Mouse (Mus musculus) hindbrain, embryonic 11.5 days (tissue): ENCODE measurements around the gene Osbpl6. TPM values are rescaled to one million over a fixed set of nuclear protein-coding genes. Genes with fewer than 3 reads are reported as not detected.

Experiments
- ATAC-seq: fragments of 200-750 bp; cut with Nextera tagmentation; 2 replicates; pipeline ENCODE4 v1.8.0; 2017; ENCODE audit warnings: mild to moderate bottlenecking, moderate TSS enrichment, moderate library complexity; ENCODE audit not compliant: low FRiP score
- DNase-seq: peaks from one replicate; pipeline ENCODE4 v3.0.0-alpha.2; 2015; ENCODE audit warnings: low spot score
- H3K27ac ChIP-seq: fragments of 300-500 bp; sonication (generic); 2 replicates; pipeline ENCODE4 v1.5.1; 2014; ENCODE audit warnings: mild to moderate bottlenecking, low read depth, low read length
- H3K27me3 ChIP-seq: fragments of 300-500 bp; sonication (generic); 2 replicates; pipeline ENCODE4 v1.6.1; 2014; ENCODE audit warnings: mild to moderate bottlenecking, low read length, moderate library complexity, mixed read lengths; ENCODE audit not compliant: control insufficient read depth, insufficient read depth
- H3K36me3 ChIP-seq: fragments of 300-500 bp; sonication (generic); 2 replicates; pipeline ENCODE4 v1.6.1; 2014; ENCODE audit warnings: mild to moderate bottlenecking, low read length, moderate library complexity, mixed read lengths; ENCODE audit not compliant: control insufficient read depth, insufficient read depth
- H3K4me1 ChIP-seq: fragments of 300-500 bp; sonication (generic); replicated peaks from 2 replicates; pipeline ENCODE4 v1.6.1; 2014; ENCODE audit warnings: low read length, mixed read lengths; ENCODE audit not compliant: control insufficient read depth, insufficient read depth
- H3K4me2 ChIP-seq: fragments of 300-500 bp; sonication (generic); replicated peaks from 2 replicates; pipeline ENCODE4 v1.6.1; 2014; ENCODE audit warnings: mild to moderate bottlenecking, low read depth, low read length
- H3K4me3 ChIP-seq: fragments of 300-500 bp; sonication (generic); 2 replicates; pipeline ENCODE4 v1.5.1; 2014; ENCODE audit warnings: low read depth, low read length
- H3K9ac ChIP-seq: fragments of 300-500 bp; sonication (generic); 2 replicates; pipeline ENCODE4 v1.6.1; 2014; ENCODE audit warnings: low read depth, low read length
- H3K9me3 ChIP-seq: fragments of 300-500 bp; sonication (generic); 2 replicates; pipeline ENCODE4 v1.6.1; 2016; ENCODE audit warnings: low read length; ENCODE audit not compliant: control insufficient read depth
- WGBS: fragments of 180-500 bp; shearing (Covaris S2); extraction: QIAGEN DNeasy Blood & Tissue Kit; methylation state at CpG from one replicate; pipeline ENCODE4 v1.1.7; 2014; 5-methylcytosine and 5-hydroxymethylcytosine counted together
- polyA plus RNA-seq: library from polyadenylated mRNA; unstranded; fragments of >200 nt; fragmentation: Nextera tagmentation; extraction: Ambion mirVana; gene quantifications from 2 replicates; pipeline ENCODE4 v1.2.1, GENCODE M21; 2014

Osbpl6 gene
- polyA plus RNA-seq, 1 experiment from 2014 or later = 16.9 TPM

DNA sequence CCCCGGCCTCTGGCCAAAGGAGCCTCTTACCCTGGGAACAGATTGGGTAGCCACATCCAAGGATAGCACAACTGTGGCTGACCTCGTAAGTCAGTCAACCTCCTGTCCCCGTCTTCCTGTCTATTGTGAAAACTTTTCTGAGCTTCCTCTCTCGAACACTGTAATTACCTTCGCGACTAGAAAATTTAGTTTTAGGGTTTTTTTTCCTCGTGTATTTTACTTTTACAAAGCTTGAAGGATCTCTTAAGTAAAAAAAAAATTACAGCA, 35.7 kb upstream of the Osbpl6 start:
- peak overlapping the region; percentile 86 for H3K4me2 ChIP-seq
- no peaks in the 10 kb centered on the region for H3K9me3 ChIP-seq
- no peak for ATAC-seq
- peak overlapping the region; percentile 93 for H3K9ac ChIP-seq
- 0 out of 2 replicates have a peak, but pooled peaks cover 2% of the 10 kb centered on the region for H3K4me1 ChIP-seq
- no peaks in the 10 kb centered on the region for H3K27me3 ChIP-seq
- no peak for DNase-seq
- H3K4me3 ChIP-seq = peak overlapping the region; percentile 95
- H3K27ac ChIP-seq = no peak overlapping the region
- WGBS = 3% methylated on average over 7 of the region's 7 CpGs
- peaks cover 3% of the 10 kb centered on the region; the same call in 1 of the 2 replicates for H3K36me3 ChIP-seq

- DNase-seq = no peak
- WGBS = 92% methylated on average over 4 of the region's 4 CpGs
- Histone ChIP-seq H3K4me3 (no peak overlapping the region), H3K36me3 (peaks cover 3% of the 10 kb centered on the region; the same call in 1 of the 2 replicates), H3K9ac (no peak overlapping the region), H3K4me2 (no peak overlapping the region), H3K9me3 (no peaks in the 10 kb centered on the region), H3K4me1 (0 out of 2 replicates have a peak, but pooled peaks cover 2% of the 10 kb centered on the region), H3K27me3 (no peaks in the 10 kb centered on the region), H3K27ac (no peak overlapping the region)
- ATAC-seq = no peak
Observed at GRCm38 (mm10) chr2:76372244-76372643, 34.1 kb upstream of the Osbpl6 start.

DNA sequence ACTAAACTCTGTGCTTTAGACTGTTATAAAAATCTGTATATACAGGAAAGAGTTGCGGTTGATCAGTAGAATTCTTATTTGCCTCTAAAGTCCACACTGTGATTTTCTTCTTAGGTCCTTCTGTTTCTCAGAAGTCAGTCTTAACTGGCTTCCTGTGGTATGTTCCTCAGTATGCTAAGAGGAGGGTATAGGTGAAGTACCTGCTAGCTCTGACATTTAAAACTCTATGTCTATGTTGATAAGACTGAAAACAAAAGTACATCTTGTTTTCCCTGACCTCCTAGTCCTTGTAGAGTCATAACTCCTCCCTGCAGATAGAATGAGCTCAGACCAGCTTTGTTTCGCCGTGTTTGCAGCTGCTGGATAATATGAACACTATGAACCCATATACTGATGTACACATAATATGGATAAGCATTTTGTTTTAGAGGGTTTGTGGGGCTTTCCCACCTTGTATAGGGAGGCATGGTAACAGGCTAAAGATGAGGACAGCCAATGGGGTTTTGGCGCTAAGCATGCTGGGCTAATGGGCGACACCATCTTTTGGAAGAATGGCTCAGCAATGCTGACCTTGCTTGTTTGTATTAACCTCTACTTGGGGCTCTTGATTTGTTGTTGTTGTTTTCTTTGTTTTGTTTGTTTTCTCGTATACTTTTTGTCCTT, 31.6 kb upstream of the Osbpl6 start:
- Histone ChIP-seq H3K27ac (no peak overlapping the region), H3K4me3 (no peak overlapping the region), H3K36me3 (peaks cover 7% of the 10 kb centered on the region; the same call in 1 of the 2 replicates), H3K4me1 (0 out of 2 replicates have a peak, but pooled peaks cover 2% of the 10 kb centered on the region), H3K27me3 (no peaks in the 10 kb centered on the region), H3K9ac (no peak overlapping the region), H3K9me3 (no peaks in the 10 kb centered on the region), H3K4me2 (no peak overlapping the region)
- no peak for ATAC-seq
- WGBS = 93% methylated on average over 6 of the region's 6 CpGs
- no peak for DNase-seq

GRCm38 (mm10) chr2:76378646-76379045, 27.7 kb upstream of the Osbpl6 start:
- Histone ChIP-seq H3K36me3 (peaks cover 7% of the 10 kb centered on the region; the same call in 1 of the 2 replicates), H3K4me3 (no peak overlapping the region), H3K9ac (no peak overlapping the region), H3K9me3 (no peaks in the 10 kb centered on the region), H3K27me3 (no peaks in the 10 kb centered on the region), H3K4me2 (no peak overlapping the region), H3K4me1 (no peaks in the 10 kb centered on the region), H3K27ac (no peak overlapping the region)
- 98% methylated on average over 19 of the region's 19 CpGs for WGBS
- no peak for ATAC-seq
- DNase-seq = no peak

- no peak overlapping the region for H3K9ac ChIP-seq
- H3K4me1 ChIP-seq = no peaks in the 10 kb centered on the region
- H3K9me3 ChIP-seq = no peaks in the 10 kb centered on the region
- no peak overlapping the region for H3K27ac ChIP-seq
- H3K27me3 ChIP-seq = no peaks in the 10 kb centered on the region
- H3K4me2 ChIP-seq = no peak overlapping the region
- no peak overlapping the region for H3K4me3 ChIP-seq
- ATAC-seq (no peak), DNase-seq (no peak)
- H3K36me3 ChIP-seq = no peaks in the 10 kb centered on the region
Observed at GRCm38 (mm10) chr2:76386531-76386930, 19.8 kb upstream of the Osbpl6 start.

- H3K4me2 ChIP-seq = no peak overlapping the region
- ATAC-seq (no peak), DNase-seq (no peak)
- no peaks in the 10 kb centered on the region for H3K36me3 ChIP-seq
- H3K4me3 ChIP-seq = no peak overlapping the region
- H3K27ac ChIP-seq = no peak overlapping the region
- peaks cover 2% of the 10 kb centered on the region; the same call in 1 of the 2 replicates for H3K27me3 ChIP-seq
- no peaks in the 10 kb centered on the region for H3K9me3 ChIP-seq
- no peak overlapping the region for H3K9ac ChIP-seq
- no peaks in the 10 kb centered on the region for H3K4me1 ChIP-seq
Observed at GRCm38 (mm10) chr2:76400178-76400577, 6.1 kb upstream of the Osbpl6 start.

GRCm38 (mm10) chr2:76405596-76406150, 635 bp upstream of the Osbpl6 start:
- DNase-seq (no peak), ATAC-seq (peak; percentile 59)
- Histone ChIP-seq H3K27me3 (peaks cover 4% of the 10 kb centered on the region; the same call in 1 of the 2 replicates), H3K4me2 (peak overlapping the region; percentile 84), H3K36me3 (no peaks in the 10 kb centered on the region), H3K4me3 (peak overlapping the region; percentile 78), H3K9me3 (no peaks in the 10 kb centered on the region), H3K4me1 (no peaks in the 10 kb centered on the region), H3K9ac (peak overlapping the region; percentile 78), H3K27ac (peak overlapping the region; percentile 78)
- WGBS = 6% methylated on average over 15 of the region's 15 CpGs

DNA sequence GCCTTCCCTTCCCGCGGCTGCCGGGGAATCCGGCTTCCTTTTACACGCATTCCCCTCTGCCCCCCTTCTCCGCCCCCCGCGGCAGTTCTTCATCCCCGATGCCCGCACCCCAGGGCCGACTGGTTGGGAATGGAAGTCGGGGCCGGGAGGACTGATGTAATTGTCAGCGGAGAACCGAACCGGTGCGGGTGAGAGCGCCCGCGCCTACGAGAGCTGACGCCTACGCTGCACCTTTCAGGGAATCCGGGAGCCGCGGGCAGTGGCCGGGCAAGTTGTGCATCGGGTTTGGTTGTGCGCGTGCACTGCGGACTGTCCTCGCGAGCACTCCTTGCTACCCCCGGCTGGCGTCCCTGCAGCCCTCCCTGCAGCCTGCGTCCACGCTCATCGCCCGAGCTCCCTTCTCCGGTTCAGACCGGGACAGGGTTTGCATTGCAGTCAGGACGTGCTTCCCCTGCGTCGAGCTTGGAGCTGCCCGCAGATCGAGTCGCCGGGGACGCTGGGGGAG, 681 bp downstream of the Osbpl6 start:
- WGBS = under 1% methylated on average over 40 of the region's 49 CpGs
- H3K27me3 ChIP-seq = peaks cover 4% of the 10 kb centered on the region; the same call in 1 of the 2 replicates

GRCm38 (mm10) chr2:76409526-76409925, 3.2 kb downstream of the Osbpl6 start:
- ATAC-seq = no peak
- H3K4me1 ChIP-seq = no peaks in the 10 kb centered on the region
- 71% methylated on average over 1 of the region's 1 CpGs for WGBS
- H3K4me2 ChIP-seq = no peak overlapping the region
- DNase-seq = no peak
- H3K9me3 ChIP-seq = no peaks in the 10 kb centered on the region
- H3K27me3 ChIP-seq = peaks cover 4% of the 10 kb centered on the region; the same call in 1 of the 2 replicates
- no peak overlapping the region for H3K27ac ChIP-seq
- H3K4me3 ChIP-seq = no peak overlapping the region
- no peaks in the 10 kb centered on the region for H3K36me3 ChIP-seq
- no peak overlapping the region for H3K9ac ChIP-seq

More for the DNA sequence above, 681 bp downstream of the Osbpl6 start:
- peak overlapping the region; percentile 78 for H3K4me3 ChIP-seq
- H3K9me3 ChIP-seq = no peaks in the 10 kb centered on the region
- DNase-seq = peak; percentile 82
- peak overlapping the region; percentile 78 for H3K9ac ChIP-seq
- no peaks in the 10 kb centered on the region for H3K36me3 ChIP-seq
- peak overlapping the region; percentile 78 for H3K27ac ChIP-seq
- ATAC-seq = peak; percentile 70
- no peaks in the 10 kb centered on the region for H3K4me1 ChIP-seq
- peak overlapping the region; percentile 84 for H3K4me2 ChIP-seq
